Mouse (Mus musculus) forelimb bud, embryonic 11.5 days (tissue): Measurements from ENCODE around the gene Wiz.

Source experiments
- DNase-seq: peaks from one replicate; pipeline ENCODE4 v3.0.0-alpha.2; 2012; ENCODE audit warnings: low read depth, low spot score

Gene Wiz

DNA sequence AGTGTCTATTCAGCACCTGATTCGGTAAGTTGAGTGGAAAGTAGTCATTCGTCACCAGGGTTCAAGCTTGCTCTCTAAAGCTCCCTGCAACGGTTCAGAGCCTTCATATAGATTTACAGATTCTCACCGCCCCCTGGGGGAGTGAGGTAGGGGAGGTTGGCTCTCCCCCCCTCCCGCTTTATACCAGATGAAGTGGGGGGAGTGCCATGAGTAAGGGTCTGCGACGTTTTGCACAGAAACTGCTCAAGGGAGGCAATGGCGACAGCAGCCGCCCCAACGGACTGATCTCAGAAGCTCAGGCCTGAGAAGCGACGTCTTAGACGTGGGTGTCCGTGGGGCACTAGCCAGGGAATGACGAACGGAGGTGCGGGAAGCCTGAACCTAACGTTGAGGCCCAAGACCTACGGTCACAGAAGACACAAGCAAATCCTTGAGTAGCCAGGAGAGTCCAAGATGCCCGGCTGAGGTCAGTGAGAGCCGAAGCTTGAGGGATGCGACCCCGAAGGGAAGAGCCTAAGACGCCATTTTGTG, 39.3 kb downstream of the Wiz start:
- peak; percentile 11 for DNase-seq

DNA sequence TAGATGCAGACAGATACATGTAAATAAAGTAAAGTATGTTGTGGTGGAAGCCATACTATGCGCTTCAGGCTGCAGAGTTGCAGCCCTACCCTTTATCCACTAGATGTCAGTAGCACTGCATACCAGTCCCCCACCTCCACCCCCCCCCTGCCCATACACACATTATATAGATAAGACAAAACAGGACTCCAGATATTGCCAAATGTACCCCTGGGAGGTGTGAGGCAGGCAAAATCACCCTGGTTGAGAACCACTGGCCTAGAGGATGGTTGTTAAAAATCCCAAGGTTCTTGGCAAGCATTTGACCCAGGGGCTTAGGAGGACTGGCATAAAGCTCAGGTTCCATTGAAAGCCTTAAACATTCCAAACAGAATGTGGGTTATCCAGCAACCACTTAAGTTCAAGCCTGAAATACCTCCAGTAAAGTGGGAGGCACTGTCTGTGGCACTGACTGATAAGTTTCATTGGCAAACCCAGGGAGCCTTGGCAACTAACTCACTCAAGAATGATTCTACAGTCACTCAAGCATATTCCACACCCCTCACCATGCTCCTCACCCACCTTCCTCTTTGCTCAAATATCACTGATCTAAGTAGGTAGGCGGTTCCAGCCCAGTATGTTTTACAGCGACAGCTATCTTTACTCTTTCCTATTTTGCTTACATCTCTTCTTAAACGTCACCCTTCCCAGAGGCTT, 40.1 kb downstream of the Wiz start:
- DNase-seq, result peak; percentile 35

- no peak for DNase-seq
Measured at GRCm38 (mm10) chr17:32348406-32348805, 40.8 kb downstream of the Wiz start.

GRCm38 (mm10) chr17:32341102-32341501, 48.1 kb downstream of the Wiz start:
- no peak for DNase-seq

- no peak for DNase-seq
Measured at GRCm38 (mm10) chr17:32340110-32340509, 49.1 kb downstream of the Wiz start.

GRCm38 (mm10) chr17:32335869-32336268, 53.4 kb downstream of the Wiz start:
- no peak for DNase-seq

- DNase-seq, result no peak
Measured at GRCm38 (mm10) chr17:32334921-32335320, 54.3 kb downstream of the Wiz start.

GRCm38 (mm10) chr17:32333675-32334303, 55.5 kb downstream of the Wiz start:
- DNase-seq, result no peak

DNA sequence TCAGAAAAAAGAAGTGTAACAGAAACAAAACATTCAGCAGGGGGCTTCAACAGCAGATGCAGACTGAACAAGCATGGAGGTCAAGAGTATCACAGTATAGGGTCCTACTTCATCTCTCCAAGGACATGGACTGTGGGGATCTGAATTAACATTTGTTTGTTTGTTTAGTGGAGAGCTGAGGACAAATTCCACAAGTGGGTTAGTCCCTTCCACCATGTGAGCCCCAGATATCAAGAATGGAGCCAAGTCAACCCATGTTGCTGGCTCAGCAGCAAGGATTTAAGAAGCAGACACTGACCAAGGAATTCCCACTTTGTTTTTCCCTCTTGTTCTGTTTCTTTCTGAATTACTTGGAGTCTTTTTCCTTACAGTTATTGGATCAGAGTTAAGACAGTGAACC, 61.7 kb downstream of the Wiz start:
- DNase-seq, result no peak

- DNase-seq, result no peak
Measured at GRCm38 (mm10) chr17:32322809-32323208, 66.4 kb downstream of the Wiz start.

DNA sequence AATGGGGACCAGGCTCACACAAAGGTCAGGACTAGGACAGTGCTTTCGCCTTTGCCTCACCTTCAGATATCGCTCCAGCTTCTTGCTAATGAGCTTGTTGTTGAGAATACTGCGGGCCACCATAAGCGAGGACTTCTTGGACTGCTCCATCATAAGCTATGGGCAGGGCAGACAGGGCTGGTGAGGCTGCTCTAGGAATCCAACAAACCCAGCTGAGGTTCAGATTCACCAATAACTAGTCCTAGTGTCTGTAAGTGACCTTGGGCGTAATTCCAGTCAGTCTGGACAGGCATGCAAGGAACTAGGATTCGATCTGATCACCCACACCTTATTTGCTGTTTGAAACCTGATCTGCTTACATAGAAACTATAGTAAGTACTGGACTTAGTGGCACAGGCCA, 67.4 kb downstream of the Wiz start:
- no peak for DNase-seq

DNA sequence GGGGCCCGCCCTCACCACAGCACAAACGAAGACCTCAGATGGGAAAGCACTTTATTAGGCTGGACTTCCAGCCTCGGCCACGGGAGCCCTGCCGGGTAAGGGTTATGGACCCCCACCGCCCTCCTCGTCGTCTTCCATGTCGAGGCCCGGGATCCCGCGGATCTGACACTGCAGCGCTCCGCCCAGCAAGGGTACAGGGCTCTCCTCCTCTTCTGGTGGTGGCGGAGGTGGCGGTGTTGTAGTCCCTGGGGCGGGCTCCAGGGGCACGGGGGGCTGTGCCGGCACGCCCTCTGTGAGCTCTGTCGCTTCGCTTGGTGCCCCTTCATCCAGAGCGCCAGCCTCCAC, 67.9 kb downstream of the Wiz start:
- DNase-seq, result no peak

DNA sequence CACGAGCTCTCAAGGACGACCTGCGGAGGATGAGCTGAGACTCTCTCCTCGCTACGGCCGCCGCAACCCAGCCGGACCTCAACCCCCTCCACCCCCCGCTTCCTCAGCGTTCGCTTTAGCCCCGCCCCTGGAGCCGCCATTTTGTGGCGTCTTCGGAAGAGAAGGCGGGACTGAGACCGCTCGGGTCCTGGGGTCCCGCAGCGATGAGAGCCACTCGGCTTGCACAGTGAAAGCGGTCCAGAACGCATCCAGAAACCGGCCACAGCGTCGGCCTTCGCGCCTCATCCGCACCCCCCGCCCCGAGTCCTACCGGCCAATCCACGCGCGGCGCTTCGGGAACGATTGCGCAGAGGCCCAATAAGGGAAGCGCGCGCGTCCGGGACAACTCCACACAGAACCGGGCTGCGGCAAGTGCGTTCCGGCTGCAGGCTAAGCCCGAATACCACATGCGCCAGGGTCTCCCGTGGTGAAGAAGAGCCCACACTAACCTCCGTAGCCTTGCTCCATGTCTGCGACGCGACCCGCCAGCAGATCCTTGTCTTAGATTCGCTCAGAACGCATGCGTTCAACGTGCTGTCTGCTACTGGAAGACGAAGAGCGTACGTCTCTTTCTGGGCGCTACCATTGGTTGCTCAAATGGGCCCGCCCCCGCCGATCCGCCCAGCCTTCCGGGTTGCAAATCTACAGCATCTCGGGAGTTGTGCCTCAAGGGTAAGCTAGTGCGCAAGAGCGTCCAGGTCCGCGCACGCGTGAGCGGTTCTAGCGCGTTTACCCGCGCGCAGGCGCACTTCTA, 68.4 kb downstream of the Wiz start, which contains the start of gene Akap8:
Gene Akap8 (minus strand): TSS at position 642 of the 793 bp plus-strand sequence.
- peak; percentile 98 for DNase-seq

DNA sequence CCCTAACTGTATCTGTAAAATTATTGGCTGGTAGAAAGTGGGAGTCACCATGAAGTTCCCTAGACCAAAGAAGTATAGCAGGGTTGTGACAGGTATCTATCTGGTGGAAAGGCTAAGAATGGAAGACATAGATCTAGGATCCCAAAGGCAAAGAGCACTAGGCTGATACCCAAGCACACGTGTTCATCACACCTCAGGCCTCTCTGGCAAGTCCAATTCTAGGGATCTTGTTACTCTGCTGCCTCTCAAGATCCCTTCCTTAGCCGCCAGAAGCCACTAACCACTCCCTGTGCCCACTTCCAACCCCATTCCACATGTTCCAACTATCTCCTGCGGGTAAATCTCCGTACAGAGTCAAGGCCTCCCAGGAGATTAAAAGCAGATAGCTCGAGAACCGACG, 69.3 kb downstream of the Wiz start:
- no peak for DNase-seq

- DNase-seq, result no peak
Measured at GRCm38 (mm10) chr17:32317708-32318107, 71.5 kb downstream of the Wiz start.

DNA sequence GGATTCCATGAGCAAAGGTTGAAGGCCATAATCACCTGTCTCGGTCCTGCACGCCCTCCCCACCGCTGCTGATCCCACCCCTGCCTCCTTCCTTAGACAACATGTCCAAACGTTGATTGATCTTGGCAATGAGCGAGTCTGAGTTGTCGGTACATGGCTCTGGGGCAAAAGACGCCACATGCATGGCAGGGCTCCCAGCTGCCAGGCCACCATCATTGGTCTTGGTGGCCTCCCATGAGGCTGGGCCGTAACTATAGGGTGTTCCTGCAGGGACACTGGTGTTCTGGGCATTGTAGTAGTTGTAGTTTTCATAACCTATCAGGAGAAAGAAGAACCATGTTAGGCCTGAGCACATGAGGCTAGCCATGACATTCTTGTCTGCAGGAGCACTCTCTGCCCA, 72.2 kb downstream of the Wiz start:
- no peak for DNase-seq

GRCm38 (mm10) chr17:32315560-32315959, 73.7 kb downstream of the Wiz start:
- no peak for DNase-seq

- DNase-seq, result no peak
Measured at GRCm38 (mm10) chr17:32313892-32314291, 75.3 kb downstream of the Wiz start.

- no peak for DNase-seq
Measured at GRCm38 (mm10) chr17:32312801-32313200, 76.4 kb downstream of the Wiz start.

DNA sequence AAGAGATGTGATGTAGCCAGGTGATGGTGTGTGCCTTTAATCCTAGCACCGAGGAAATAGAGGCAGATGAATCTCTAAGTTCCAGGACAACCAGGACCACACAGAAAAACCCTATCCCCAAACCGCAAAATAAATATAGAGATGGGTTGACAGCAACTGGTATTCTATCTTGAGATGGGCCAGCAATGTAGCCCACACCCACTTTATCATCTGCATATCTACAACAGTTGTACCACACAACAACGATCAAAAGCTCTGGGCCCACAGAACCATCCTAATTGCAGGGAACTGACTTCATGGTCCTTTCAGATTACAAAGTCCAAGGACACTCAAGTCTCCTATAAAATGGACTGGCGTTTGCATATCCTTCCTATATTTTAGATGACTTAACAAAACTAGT, 81.3 kb downstream of the Wiz start:
- DNase-seq, result no peak
